Mouse (Mus musculus) gastrocnemius, postnatal 4 days (tissue): ENCODE results near the gene Pfdn6. TPM values are rescaled to one million over a fixed set of nuclear protein-coding genes. Genes with fewer than 3 reads are reported as not detected.

Experiments used
- DNase-seq, 2 experiments: peaks; one replicate each; pipeline ENCODE4 v3.0.0; 2021 to 2022; ENCODE audit warnings: low spot score in 2 of 2, mixed read lengths in 2 of 2
- total RNA-seq, 2 experiments: library from RNA; stranded (reverse); gene quantifications; 2 replicates each; pipeline ENCODE4 v1.2.3; 2021

Pfdn6 gene
- total RNA-seq, 2 experiments from 2014 or later = 73.2 to 74.5 TPM

DNA sequence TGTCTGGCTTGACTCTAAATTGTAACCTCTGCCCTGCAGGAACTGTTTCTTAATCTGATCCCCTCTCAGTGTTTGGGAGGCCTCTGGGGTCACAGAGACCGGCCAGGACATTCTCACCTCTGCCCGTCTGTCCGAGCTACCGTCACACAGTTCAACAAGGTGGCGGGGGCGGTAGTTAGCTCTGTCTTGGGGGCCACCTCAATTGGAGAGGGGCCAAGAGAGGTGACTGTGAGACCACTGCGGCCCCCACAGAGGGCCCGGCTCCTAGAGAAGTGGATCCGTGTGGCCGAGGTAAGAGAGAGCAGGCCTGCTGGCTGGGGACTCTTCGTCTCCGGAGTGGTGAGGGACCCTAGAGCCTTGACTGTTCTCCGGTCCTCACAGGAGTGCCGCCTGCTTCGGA is 7.2 kb downstream of the Pfdn6 start:
- no peak for DNase-seq

DNA sequence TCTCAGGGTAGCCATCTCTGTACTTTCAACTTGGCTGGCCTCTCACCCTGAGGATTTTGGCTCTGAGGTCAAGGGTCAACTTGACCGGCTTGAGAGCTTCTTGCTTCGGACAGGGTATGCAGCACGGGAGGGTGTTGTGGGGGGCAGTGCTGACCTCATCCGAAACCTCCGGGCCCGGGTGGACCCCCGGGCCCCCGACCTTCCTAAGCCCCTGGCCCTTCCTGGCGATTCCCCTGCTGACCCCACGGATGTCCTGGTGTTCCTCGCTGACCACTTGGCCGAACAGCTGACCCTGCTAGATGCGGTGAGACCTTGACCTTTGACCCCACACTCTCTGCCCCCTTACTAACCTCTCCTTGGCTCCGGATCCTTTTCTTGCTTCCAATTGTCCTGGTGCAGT is 7.7 kb downstream of the Pfdn6 start:
- DNase-seq = no peak

DNA sequence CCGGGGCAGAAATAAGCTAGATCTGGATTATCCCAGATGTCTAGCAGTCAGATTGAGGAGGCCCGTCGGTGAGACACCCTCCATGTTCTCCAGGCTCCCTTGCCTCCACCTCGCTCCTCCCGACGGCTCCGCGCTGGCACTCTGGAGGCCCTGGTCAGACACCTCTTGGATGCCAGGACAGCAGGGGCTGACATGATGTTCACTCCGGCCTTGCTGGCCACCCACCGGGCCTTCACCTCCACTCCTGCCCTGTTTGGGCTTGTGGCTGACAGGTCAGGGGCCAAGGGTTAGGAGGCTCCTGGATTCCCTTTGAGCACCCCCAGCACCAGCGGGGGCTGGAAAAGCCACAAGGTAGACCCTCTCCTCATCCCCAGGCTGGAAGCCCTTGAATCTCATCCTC is 8.2 kb downstream of the Pfdn6 start:
- DNase-seq = no peak

DNA sequence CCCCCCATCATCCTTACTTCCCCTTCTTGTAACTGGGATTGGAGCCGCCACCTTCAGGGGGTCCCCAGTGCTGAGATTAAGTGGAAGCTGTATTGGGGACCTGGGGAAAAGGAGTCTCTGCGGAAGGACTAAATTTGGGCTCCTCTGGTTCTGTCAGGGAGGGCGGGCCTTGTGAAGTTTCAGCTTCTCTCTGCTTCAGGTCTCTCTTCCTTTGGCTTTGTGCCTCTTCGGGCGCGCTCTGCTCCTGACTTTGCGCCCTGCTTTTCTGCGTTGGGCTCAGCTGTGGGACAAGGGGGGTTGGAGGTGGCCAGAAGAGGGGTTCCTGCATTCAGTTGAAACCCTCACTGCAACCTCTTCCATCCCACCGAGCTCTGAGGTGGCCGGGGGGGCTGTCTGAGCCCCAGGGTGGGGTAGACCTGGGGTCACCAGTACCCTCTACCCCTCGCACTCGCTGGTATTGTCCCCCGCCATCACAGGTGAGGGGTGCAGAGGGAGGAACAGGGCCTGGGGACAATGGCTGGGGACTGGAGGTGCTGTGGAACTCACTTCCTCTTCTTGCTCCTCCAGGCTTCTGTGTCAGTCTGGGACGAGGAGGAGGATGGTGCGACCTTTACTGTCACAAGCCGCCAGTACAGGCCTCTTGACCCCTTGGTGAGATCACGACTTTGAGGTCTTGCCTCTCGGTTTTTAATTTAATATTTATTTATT is 8.8 kb downstream of the Pfdn6 start:
- DNase-seq = no peak

DNA sequence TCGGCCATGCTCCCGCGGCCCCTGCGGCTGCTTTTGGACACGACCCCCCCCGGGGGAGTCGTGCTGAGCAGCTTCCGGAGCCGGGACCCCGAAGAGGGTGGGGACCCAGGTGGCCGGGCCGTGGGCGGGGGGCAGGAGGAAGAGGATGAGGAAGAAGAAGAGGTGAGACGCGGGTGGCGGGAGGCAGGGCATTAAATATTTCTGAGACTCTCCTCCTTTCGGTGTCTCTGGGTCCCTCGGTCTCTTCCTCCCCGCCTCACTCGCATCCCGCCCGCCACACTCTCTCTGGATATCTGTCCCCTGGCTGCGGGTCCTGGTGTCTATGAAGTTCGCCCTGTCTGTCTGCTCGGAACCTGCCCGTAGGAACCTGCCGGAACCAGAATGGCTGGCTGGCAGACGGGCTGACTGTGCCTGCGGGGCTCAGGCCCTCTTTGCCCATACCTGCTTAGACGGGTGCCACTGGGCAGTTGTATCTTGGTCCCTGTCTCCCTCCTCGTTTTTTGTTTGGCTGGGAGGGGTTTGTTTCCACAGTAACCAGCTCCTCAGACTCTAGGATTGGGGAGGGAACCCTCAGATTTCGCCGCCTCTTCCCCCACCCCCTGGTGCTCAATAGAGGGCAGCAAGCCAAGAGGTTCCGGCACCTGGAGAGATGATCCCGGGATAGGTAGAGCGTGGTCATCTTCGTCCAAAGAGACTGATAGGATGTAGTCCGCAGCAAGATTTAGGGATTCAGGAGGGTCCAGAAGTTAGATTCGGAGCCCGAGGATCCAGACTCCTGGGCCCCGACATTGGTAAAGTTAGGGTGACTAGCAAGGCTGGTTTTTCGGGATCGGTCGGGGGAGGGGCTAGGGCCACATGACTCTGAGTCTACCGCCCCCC is 9.6 kb downstream of the Pfdn6 start:
- DNase-seq = peak in 1 of 2 experiments; percentile 44

DNA sequence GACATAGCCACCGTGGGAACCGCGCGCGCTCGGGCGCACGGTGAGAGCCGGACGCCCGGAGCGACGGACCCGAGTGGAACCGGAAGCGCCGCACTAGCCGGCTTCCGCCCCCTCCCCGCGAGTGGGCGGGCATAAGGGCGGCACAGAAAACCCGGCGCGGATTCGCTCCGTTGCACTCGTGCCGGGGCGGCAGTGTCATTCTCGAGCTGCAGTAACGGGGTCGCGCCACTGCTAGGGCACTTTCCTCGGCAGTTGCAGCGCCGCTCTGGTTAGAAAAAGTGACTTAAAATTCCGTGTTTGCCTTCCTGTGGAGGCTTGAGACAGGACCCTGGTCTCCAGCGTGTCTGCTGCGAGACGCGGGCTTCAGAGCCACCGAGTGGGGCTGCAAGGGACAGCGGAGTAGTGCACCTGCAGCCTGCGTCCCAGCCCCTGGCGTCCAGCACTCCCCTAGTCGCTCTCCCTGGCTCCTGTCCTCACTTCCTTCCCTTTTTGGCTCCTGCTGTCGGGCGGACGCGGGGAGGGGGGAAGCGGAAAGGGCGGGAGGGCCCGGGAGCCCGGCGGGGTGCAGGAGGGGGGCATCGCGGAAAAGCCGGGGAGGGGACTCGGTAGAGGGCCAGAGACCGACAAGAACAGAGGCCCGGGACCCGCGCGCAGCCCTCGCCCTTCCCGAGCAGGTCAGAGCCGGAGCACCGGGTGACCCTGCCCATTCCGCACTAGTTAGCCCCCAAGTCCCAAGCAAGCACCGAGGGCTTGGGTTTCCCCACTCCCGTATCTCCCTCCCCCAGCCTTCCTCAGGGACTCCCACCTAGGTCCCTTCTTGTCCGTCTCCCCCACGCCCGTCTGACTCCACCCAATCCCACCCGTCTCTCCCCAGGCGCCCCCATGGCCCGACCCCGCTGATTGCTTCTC is 10.5 kb downstream of the Pfdn6 start, which contains the start of gene Rgl2:
TSS of gene Rgl2 (plus strand) at position 173 of the 909 bp plus-strand sequence.
- peak; percentile 95 for DNase-seq

DNA sequence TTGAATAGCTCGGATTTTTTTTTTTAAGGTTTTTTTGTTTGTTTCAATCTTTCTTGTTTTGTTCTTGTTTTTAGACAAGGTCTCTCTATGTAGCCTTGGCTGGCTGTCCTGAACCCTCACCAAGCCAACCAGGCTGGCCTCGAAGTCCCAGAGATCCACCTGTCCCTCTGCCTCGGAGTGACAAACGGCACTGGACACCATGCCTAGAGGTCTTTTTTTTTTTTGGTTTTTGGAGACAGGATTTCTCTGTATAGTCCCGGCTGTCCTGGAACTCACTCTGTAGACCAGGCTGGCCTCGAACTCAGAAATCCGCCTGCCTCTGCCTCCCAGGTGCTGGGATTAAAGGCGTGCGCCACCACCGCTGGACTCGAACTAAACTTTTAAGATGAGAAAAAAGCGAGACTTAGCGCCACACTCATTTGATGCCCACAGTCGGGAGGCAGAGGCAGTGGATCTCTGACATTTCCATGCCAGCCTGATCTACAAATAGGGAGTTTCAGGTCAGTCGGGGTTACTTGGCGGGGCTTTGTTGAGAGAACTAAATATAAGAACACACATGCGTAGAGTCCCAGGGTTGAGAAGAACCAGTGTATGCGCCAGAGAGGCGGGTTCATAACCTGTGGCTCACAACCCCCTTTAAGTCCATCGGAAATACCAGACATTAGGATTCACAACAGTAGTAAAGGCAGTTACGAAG is 11.7 kb downstream of the Pfdn6 start:
- no peak for DNase-seq

DNA sequence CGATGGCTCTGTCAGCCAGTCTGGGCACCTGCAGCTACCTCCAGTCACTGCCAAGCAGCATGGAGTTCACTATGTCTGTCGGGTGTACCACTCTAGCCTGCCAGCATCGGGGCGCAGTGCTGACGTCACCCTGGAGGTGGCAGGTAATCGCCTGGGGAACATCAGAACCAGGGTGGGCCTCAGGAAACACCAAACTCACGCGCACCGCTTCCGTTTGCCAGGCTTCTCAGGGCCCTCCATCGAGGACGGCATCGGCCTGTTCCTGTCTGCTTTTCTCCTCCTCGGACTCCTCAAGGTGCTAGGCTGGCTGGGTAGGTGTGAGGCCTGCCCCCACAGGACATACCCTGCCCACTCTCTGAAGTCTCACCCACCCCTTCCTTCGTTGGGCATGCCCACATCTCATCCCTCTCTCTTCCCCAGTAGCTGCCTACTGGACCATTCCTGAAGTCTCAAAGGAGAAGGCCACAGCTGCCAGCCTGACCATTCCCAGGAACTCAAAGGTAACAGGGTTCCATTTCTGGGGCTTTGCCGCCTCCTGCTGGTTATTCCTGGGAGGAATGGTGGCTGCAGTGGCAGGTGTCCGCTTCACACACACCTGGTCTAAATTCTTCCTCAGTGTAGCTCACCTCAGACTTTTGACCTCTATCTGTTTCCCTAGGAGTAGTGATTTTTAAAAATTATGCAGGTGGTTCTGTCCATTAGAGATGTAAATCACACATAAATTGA is 13.8 kb downstream of the Pfdn6 start:
- DNase-seq = no peak

DNA sequence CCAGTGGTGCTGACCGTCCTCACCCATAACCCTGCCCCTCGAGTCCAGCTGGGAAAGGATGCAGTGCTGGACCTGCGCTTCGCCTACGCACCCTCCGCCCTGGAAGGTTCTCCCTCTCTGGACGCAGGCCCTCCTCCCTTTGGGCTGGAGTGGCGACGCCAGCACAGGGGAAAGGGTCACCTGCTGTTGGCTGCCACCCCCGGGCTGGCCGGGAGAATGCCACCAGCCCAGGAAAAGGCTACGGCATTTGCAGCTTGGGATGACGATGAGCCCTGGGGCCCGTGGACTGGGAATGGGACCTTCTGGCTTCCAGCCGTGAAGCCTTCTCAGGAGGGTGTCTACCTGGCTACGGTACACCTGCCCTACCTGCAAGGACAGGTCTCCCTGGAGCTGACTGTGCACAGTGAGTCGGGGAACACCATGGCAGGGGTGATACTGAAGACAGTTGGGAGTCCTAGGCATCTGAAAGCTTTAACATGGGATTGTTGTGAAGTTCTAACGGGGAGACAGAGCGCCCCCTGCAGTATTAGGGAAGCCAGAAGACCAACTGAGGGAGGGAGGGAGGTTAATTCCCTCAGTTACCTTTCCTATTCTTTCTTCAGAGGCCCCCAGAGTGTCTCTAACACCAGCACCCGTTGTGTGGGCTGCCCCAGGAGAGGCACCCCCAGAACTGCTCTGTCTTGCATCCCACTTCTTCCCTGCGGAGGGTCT is 14.6 kb downstream of the Pfdn6 start:
- no peak for DNase-seq

DNA sequence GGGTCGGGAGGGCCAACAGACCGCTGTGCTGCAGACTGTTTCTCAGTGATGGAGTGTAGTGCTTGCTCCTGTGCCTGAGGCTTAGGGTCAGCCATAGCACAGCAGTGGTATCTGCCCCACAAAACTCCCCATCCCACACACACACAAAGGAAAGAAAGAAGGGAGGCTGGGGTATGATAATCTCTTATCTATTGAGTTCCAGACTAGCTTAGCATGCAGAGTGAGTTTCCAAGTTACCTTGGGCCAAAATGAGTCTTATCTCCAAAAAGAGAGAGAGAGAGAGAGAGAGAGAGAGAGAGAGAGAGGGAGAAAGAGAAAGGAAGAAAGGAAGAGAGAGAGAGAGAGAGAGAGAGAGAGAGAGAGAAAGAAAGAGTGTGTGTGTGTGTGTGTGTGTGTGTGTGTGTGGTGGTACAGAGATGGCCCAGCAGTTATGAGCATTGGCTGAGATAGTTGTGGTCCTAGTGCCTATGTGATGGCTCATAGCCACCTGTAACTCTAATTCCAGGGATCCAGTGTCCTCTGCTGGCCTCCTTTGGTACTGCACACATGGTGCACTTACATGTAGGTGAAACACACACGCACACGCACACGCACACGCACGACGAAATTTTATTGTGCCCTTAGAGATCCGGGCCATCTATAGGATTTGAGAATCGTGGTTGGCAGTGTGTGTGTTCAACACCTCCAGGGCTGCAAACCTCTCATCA is 15.4 kb downstream of the Pfdn6 start:
- DNase-seq = no peak

DNA sequence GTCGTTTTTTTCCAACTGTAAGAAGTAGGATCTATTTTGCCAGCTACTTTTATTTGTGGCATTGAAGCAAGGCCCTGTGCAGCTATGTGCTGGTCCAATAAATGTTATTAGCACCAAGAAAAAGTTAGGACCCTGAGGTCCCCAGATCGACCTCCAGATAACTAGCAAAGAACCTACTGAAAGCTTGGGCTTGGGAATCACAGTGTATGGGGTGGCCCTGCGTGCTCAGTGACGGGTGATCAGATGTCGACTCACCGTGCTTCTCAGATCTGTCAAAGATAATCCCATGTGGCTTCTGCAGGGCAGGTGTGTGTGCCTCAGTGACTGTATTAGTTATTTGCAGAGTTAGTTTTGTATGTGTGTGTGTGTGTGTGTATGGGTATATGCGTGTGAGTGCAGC is 18.8 kb downstream of the Pfdn6 start:
- no peak for DNase-seq

DNA sequence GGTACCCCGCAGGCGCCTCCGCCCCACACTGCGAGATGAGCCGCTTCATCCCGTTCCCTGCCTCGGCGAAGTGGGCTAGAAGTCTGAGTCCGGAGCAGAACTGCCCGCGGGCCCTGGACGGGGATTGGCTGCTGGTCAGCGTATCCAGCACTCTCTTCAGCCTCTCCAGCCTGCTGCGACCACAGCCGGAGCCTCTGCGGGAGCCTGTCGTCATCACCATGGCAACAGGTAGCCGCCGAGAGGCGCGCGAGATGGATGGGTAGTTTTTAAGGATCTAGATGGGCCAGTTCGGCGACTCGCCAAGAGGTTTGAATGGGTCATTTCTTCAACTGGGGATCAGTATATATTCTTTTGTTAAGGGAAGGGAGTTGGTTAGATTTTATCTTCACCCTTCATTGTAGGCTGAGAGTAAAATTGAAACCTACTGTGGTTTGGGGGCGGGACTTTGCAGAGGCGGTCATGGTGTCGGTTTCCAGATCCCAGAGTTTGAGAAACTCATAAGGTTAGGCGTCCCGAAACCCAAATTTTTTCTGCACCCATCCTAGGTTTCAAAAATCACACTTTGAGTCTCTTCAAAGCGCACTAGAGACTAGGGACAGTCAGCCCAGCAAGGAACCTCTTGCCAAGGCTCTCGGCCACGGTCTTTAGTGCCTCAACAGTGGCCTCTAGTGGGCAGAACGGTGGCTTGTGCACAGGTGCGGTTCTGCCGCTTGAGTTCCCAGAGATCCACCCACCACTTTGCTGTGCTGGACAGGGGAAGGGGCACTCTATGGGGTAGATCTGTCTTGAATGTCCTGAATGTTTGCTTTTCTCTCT is 19.7 kb downstream of the Pfdn6 start:
- peak in 1 of 2 experiments; percentile 81 for DNase-seq

DNA sequence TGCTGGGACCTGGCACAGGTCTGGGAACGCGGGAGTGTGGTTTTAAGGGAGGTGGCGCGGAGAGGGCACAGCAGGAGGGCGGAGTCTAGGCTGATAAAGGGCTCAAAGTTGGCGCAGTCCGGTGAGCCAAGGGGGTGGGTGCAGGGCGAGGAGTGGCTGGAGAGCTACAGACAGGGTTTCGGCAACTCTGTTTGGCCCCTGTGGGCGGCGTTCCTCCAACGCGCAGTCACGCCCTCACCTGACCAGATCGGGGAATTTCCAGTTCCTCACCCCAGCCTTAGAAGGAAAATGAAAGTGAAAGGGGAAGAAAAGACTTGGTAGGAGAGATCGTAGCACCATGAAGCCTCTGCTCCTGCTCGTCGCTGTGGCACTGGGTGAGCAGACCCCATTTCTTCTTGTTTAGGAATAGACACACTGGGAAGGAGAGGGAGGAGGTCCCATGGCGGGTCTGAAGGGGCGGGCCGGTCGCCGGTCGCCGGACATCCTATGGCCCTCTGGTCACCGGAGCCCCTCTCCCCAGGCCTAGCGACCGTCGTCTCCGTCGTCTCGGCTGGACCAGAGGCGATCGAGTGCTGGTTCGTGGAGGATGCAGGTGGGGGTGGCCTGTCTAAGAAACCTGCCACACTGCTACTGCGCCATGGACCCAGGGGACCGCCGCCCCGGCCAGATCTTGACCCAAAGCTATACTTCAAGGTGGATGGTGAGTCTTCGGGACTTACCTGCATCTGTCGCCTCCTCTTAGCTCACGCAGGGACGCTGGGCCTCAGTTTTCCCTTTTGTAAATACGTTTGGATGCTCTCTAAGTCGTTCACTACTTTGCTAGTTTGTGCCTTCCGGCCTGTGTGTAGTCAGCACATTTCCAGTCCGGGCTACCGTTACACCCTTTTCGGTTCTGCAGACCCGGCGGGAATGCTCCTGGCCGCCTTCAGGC is 20.5 kb downstream of the Pfdn6 start:
- peak in 1 of 2 experiments; percentile 59 for DNase-seq

DNA sequence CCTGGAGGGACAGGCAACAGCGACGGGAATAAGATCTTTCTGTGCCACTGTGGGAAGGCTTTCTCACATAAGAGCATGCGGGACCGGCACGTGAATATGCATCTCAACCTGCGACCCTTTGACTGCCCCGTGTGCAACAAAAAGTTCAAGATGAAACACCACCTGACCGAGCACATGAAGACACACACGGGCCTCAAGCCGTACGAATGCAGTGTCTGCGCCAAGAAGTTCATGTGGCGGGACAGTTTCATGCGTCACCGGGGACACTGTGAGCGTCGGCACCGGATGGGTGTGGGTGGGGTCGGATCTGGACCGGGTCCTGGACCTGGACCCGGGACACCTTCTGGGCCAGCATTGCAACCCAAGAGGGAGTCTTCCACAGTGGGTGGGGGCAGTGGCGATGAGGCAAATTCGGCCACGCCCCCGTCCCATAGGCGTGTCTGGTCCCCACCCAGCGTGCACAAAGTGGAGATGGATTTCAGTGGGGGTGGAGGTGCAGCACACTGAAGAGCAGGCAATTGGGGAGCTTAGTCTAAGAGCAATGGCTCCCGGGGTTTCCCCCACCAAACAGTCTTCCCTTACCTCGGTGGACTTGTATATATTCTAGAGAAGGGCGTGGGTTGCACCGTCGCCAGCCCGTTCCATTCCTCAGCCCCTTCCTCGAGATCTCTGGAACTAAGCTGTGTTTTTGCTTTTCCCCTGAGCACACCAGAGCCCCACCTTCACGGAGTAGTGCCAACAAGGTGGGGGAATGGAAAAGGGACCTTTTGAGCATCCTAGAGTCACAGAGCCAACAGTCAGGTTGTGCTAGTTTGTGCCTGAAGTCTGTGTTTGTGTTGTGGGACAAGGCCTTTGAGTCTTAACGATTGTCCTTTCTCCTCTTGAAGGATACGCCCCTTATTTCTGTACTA is 21.6 kb downstream of the Pfdn6 start:
- no peak for DNase-seq

DNA sequence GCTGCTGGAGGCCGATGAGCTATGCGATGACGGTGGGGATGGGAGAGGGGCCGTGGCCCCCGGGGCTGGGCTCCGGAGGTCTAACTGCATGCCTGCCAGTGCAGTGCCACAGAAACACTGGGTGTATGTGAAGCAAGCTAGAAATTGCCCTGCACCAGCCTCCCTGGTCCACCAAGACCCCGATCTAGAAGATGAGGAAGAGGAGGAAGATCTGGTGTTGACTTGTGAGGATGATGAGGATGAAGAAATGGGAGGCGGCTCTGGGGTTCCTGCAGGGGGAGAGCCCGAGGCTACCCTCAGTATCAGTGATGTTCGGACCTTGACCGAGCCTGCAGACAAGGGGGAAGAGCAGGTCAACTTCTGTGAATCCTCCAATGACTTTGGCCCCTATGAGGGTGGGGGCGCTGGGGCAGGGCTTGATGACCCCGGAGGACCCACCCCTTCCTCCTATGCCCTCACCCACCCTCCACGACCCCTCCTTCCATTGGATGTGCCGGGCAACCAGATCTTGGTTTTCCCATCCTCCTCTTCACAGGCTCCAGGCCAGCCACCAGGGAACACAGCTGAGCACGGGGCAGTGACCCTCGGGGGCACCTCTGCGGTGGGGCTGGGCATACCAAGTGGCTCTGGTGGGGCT is 22.4 kb downstream of the Pfdn6 start:
- no peak for DNase-seq
